Mouse (Mus musculus): ENCODE results near the gene Zcchc24. TPM values are rescaled to one million over a fixed set of nuclear protein-coding genes. Genes with fewer than 3 reads are reported as not detected.
"Not testable (repeated sequence)": the region's sequence is repeated elsewhere in the genome, so short reads cannot be mapped to it uniquely, and the experiment has no call there.

Zcchc24 gene
- 9.9 and 17.0 TPM in 2 replicates for polyA plus RNA-seq (2016; fragmentation: Nextera tagmentation; extraction: Ambion mirVana)

DNA sequence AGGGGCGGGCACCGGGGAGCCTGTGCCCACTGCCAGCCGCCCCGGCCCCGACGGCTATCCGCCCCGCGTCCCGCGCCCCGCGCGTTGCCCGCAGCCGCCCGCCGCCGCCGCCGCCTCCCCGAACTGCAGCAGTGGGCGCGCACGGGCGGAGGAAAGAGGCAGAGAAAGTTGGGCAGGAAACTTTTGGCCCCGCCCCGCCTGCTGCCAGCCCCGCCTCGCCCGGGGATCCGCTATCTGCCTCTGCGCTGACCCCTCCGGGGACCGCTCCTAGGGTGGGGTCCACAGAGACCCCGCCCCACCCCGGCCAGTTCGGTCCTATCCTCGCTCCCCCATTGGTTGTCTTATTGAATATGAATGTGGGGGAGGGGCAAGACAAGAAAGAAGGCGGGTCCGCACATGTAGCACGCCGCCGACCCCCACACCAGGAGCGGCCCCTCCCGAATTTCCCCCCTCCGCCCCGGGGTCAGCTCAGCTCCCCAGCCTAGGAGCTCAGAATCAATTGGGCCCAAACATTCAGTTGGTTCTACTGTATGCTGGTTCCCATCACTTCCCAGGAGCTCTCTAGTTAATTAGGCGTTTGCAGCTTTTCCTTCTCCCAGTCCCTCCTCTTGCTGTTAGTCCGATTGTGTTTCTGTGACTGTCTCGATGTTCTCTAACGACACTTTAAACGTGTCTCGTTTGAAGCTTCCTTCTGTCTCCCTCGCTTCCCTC is at the start of gene Zcchc24:
TSS of gene Zcchc24 (minus strand) at position 125 of the 711 bp plus-strand sequence.
- 0 out of 2 replicates have a peak, but pooled peaks cover 5% of the 10 kb centered on the region for H3K27me3 ChIP-seq (ENCODE audit: low read depth, poor library complexity, severe bottlenecking)
- H3K36me3 ChIP-seq, result no peaks in the 10 kb centered on the region
- peak within 1 kb of the TSS; percentile 76 for H3K4me3 ChIP-seq
- no peaks in the 10 kb centered on the region for H3K9me3 ChIP-seq (replicated peaks)
- peak; percentile 95 for DNase-seq (ENCODE audit: low spot score)
- WGBS, result 1% methylated on average over 46 of the region's 55 CpGs
- H3K4me1 ChIP-seq, result peaks cover 66% of the 10 kb centered on the region
- H3K27ac ChIP-seq, result peak within 1 kb of the TSS; percentile 90

DNA sequence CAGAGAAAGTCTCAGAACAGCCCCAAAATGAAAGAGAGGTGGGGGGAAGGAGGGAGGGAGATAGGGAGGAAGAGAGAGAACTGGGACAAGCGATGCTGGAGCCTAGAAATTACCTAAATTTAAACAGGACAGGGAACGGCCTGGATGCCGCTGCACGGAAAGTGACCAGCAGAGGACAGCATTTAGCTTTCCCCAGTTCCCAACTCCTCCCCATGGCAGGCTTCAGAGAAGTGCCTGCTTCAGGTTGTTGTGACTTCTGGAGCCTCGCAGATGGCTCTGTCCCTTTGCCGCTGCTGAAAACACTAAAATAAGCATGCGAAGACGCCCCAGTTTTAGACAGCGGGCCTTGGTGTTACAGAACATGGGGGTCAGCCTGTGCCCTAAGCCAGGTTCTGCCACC is 47.6 kb upstream of the Zcchc24 start:
- WGBS, result 12% methylated on average over 9 of the region's 9 CpGs
- Histone ChIP-seq H3K4me3 (no peak overlapping the region), H3K4me1 (peaks cover 5% of the 10 kb centered on the region), H3K36me3 (no peaks in the 10 kb centered on the region), H3K27ac (no peak overlapping the region), H3K27me3 (ENCODE audit: low read depth, poor library complexity, severe bottlenecking) (no peaks in the 10 kb centered on the region), H3K9me3 (replicated peaks) (no peaks in the 10 kb centered on the region)
- peak; percentile 73 for DNase-seq (ENCODE audit: low spot score)

DNA sequence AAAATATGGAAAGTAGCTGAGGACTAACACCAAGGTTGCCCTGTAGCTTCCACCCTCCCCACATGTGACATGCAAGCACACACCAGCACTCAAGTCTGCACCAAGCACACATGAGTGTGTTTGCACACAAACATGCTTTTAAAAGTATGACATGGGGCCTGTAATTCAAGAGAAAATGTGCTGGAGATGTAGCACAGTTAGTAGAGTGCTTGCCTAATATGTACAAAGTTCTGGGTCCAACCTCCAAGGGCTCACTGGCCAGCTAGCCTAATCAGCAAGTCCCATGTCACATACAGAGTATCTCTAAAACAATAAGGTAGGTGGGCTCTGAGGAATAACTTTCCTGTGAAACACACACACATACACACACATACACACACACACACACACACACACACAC is 45.3 kb upstream of the Zcchc24 start:
- Histone ChIP-seq H3K9me3 (replicated peaks) (no peaks in the 10 kb centered on the region), H3K27ac (no peak overlapping the region), H3K4me1 (peaks cover 5% of the 10 kb centered on the region), H3K36me3 (no peaks in the 10 kb centered on the region), H3K4me3 (no peak overlapping the region), H3K27me3 (ENCODE audit: low read depth, poor library complexity, severe bottlenecking) (no peaks in the 10 kb centered on the region)
- no peak for DNase-seq (ENCODE audit: low spot score)

DNA sequence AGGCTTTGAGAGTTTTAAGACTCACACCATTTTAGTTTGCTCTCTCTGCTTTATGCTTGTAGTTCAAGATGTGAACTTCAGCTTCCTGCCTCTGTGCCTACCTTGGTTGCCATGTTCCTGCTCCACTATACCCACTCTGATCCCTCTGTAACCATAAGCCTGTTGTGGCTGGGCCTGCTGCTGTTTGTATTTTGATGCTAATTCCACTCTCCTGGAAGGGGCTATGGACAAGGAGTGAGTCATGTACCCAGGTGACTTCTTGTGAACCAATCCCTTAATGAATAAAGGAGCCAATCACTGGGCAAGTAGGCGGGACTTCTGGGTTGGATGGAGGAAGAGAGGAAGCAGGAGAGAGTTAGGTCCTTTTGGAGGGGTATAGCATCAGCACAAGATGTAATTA is 42.2 kb upstream of the Zcchc24 start:
- not testable (repeated sequence) for H3K9me3 ChIP-seq (replicated peaks); H3K27ac ChIP-seq; DNase-seq (ENCODE audit: low spot score); H3K27me3 ChIP-seq (ENCODE audit: low read depth, poor library complexity, severe bottlenecking); H3K4me1 ChIP-seq; H3K4me3 ChIP-seq; H3K36me3 ChIP-seq
- WGBS, result 61% methylated on average over 1 of the region's 1 CpGs

DNA sequence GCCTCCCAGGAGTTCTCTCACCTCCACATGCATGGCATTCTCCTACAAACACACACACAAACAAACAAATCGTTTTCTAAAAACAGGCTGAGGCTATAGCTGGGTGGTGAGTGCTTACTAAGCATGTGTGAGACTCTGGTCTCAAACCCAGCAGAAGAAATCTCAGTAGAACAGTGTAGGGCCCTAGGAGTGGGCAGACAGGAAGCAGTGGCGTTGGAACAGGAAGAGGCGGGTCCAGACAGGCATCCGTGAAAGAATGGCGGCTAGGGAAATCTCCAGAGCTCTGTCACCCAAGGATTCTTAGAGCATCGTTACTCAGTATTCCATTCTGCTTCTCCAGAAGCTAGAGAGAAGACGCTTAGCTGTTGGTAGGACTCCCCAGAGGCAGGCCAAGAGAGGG is 37.7 kb upstream of the Zcchc24 start:
- 93% methylated on average over 7 of the region's 7 CpGs for WGBS
- H3K4me1 ChIP-seq, result peaks cover 19% of the 10 kb centered on the region
- H3K9me3 ChIP-seq (replicated peaks), result no peaks in the 10 kb centered on the region
- DNase-seq (ENCODE audit: low spot score), result no peak
- H3K4me3 ChIP-seq, result no peak overlapping the region
- H3K27me3 ChIP-seq (ENCODE audit: low read depth, poor library complexity, severe bottlenecking), result no peaks in the 10 kb centered on the region
- no peaks in the 10 kb centered on the region for H3K36me3 ChIP-seq
- no peak overlapping the region for H3K27ac ChIP-seq

DNA sequence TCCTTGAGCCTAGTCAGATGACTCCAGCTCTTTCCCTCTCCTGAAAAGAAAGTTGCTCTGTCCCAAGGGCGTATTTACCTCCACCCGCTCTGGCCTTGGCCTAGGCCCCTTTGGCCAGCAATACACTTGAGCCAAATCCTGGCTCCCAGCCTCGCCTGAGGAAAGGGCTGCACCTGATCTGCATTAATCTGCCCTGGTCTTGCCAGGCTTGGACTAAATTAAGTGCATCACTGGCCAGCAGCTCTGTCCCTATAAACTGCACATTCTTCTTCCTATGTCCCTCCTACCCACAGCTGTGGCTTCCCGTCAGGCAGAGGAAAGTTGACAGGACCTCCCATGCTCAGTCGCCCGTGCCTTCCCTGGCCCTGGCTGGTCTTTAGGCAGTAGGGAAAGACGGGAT is 37.0 kb upstream of the Zcchc24 start:
- H3K9me3 ChIP-seq (replicated peaks), result no peaks in the 10 kb centered on the region
- H3K27ac ChIP-seq, result peak overlapping the region; percentile 16; the same call in 1 of the 2 replicates
- DNase-seq (ENCODE audit: low spot score), result no peak
- peaks cover 19% of the 10 kb centered on the region for H3K4me1 ChIP-seq
- H3K4me3 ChIP-seq, result no peak overlapping the region
- no peaks in the 10 kb centered on the region for H3K27me3 ChIP-seq (ENCODE audit: low read depth, poor library complexity, severe bottlenecking)
- H3K36me3 ChIP-seq, result no peaks in the 10 kb centered on the region
- 61% methylated on average over 7 of the region's 7 CpGs for WGBS

DNA sequence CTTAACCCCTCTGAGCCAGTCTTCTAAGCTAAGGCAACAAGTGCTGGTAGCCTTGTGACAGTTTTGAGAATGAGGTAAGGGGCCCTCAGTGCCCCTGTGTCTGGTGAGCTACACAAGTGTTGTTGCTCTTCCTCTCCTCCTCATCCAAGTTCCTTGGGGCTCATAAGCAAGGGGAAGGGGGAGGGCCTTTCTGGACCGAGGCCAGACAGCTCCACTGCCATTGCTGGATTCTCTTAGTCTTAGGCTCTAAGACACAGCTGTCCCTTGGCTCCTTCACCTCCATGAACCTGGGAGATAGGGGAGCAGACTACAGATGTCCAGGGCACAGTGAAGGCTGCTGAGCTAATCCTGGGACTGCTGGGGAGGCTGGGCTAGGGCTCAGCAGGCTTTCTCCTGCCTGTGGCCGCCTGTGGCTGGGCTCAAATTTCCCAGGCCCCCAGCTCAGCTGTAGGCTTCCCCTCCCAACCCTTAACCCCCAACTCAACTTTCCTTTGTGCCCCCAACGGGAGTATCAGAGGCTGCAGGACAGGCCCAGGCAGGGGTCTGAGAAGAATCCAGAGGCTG is 34.5 kb upstream of the Zcchc24 start:
- H3K27ac ChIP-seq, result peak overlapping the region; percentile 63

DNA sequence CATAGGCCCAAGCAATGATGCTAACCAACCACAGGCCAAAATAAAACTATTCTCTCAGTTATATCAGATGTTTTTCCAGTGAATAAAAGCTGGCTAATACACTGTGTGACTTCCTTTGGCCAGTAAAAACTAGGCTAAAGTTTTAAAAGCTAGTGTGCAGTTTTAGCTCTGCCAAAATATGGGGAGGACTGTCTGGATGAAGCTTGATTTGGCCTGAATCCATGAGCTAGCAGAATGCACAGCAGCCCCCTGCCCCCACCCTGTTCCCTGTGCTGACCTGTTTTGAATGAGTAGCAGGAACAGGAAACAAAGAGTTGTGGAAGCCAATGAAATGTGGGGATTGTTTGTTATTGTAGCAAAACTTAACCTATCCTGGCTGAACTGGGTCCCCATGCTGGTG is 33.7 kb upstream of the Zcchc24 start:
- Histone ChIP-seq H3K27me3 (ENCODE audit: low read depth, poor library complexity, severe bottlenecking) (peaks cover 9% of the 10 kb centered on the region), H3K4me3 (no peak overlapping the region), H3K4me1 (peaks cover 26% of the 10 kb centered on the region), H3K9me3 (replicated peaks) (no peaks in the 10 kb centered on the region), H3K27ac (no peak overlapping the region), H3K36me3 (no peaks in the 10 kb centered on the region)
- no peak for DNase-seq (ENCODE audit: low spot score)

More for the DNA sequence above, 34.5 kb upstream of the Zcchc24 start:
- no peak for DNase-seq (ENCODE audit: low spot score)
- Histone ChIP-seq H3K4me3 (no peak overlapping the region), H3K36me3 (no peaks in the 10 kb centered on the region), H3K4me1 (peaks cover 26% of the 10 kb centered on the region), H3K27me3 (ENCODE audit: low read depth, poor library complexity, severe bottlenecking) (peaks cover 9% of the 10 kb centered on the region), H3K9me3 (replicated peaks) (no peaks in the 10 kb centered on the region)
- 36% methylated on average over 3 of the region's 3 CpGs for WGBS

DNA sequence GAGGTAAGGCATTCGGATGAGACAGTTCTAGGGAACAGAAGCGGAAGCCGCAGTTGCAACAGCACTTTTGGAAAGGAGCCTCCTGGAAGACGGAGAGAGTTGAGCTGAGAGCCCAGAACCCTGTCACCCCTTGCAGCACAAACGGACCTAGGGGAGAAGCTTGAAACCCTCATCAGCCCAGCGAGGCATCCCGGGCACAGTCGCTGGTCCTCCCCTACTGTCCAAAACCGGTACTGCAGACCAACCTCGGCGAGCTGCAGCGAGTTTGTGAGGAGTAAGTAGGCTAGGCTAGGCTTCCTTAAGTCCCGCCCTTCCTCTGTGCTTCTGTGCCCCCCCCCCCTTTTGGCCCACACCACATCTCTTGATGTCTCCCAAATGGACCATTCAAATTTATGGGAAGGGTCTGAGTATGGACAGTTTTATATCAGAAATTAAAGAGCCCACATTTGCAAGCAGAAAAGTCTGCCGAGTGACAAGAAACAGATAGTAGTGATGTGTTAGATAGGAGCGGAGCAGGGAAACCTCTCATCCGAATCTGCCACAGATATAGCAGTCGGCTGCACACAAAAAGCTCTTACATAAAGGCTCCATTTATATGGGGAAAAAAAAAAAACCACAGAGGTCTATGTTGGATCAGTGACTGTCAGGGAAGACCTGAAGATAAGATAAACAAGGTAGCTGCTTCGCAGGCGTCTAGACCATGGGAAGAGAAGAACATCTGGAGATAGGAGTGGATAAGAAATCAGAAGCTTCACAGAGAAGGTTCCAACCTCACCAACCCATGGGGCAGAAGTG is 31.5 kb upstream of the Zcchc24 start:
- Histone ChIP-seq H3K27ac (no peak overlapping the region), H3K27me3 (ENCODE audit: low read depth, poor library complexity, severe bottlenecking) (peaks cover 9% of the 10 kb centered on the region), H3K9me3 (replicated peaks) (no peaks in the 10 kb centered on the region), H3K36me3 (no peaks in the 10 kb centered on the region), H3K4me3 (no peak overlapping the region), H3K4me1 (peaks cover 34% of the 10 kb centered on the region)
- peak; percentile 92 for DNase-seq (ENCODE audit: low spot score)
- WGBS, result 25% methylated on average over 19 of the region's 19 CpGs

DNA sequence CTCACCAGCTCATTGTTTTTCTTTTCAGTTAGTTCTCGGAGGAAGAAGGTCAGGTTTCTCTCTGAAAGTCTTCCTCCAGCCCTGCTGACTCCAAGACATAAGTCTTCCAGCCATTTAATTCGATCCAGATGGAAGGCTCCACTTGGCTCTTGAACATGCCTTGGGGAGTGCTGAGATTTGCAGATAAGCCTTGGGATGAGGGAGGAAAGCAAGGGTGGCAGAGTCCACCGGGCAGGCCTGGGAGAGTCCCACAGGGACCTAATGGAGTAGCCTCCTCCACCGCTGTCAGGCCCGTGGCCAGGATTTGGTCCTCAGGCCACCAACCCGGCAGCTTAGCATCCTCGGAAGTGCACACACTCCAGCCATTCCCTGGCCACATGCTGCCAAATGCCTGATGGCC is 27.8 kb upstream of the Zcchc24 start:
- H3K27me3 ChIP-seq (ENCODE audit: low read depth, poor library complexity, severe bottlenecking), result peaks cover 9% of the 10 kb centered on the region
- peak; percentile 47 for DNase-seq (ENCODE audit: low spot score)
- H3K4me1 ChIP-seq, result peaks cover 27% of the 10 kb centered on the region
- 45% methylated on average over 7 of the region's 7 CpGs for WGBS
- H3K36me3 ChIP-seq, result no peaks in the 10 kb centered on the region
- H3K27ac ChIP-seq, result peak overlapping the region; percentile 79
- peak overlapping the region; percentile 24 for H3K4me3 ChIP-seq
- H3K9me3 ChIP-seq (replicated peaks), result no peaks in the 10 kb centered on the region

DNA sequence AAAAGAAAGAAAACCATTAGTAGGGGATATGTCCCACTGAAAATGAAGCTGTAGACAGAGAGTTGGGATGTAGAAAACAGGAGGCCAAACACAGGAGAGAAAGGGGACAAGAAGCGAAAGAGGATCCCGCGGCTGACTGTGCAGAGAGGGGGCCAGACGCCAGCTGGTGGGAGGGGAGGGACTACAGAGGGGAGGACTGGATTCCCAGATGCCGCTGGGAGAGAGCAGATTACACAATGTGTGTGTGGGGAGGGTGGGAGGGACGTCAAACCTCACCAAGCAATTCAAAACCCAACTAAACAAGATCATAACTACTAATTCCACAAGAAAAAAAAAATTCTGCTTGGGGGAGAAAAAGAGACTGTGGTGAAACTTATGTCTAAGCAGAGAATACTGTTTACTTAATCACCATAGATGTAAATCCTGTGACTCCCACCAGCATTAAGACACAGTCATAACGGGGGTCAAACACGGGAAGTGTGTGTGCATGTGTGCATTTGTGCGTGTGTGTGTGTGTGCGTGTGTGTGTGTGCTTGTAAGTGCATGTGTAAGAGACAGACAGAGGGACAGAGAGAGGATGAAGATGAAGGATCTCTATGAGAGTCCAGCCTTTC is 26.8 kb upstream of the Zcchc24 start:
- no peak overlapping the region for H3K4me3 ChIP-seq
- H3K4me1 ChIP-seq, result peaks cover 27% of the 10 kb centered on the region
- no peaks in the 10 kb centered on the region for H3K9me3 ChIP-seq (replicated peaks)
- 36% methylated on average over 10 of the region's 10 CpGs for WGBS
- H3K27me3 ChIP-seq (ENCODE audit: low read depth, poor library complexity, severe bottlenecking), result peaks cover 9% of the 10 kb centered on the region
- H3K36me3 ChIP-seq, result no peaks in the 10 kb centered on the region
- H3K27ac ChIP-seq, result peak overlapping the region; percentile 79
- peak; percentile 61 for DNase-seq (ENCODE audit: low spot score)

DNA sequence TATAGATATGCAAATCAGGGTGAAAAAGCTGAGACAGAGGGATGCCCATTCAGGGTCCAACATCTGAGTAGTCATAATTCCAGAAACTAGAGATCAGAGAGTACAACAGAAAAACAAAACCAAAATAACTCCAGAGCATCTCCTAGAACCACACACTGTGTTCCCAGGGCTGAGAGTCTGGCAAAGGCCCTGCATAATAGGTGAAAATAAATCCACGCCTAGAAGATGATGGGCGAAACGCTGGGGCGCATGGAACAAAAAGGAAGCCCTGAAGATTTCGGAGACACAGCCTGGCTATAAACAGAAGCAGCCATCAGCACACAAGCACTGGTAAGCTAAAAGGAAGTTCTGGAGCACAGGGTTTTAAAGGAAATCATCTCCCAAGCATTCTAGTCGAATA is 26.2 kb upstream of the Zcchc24 start:
- WGBS, result 82% methylated on average over 6 of the region's 6 CpGs

DNA sequence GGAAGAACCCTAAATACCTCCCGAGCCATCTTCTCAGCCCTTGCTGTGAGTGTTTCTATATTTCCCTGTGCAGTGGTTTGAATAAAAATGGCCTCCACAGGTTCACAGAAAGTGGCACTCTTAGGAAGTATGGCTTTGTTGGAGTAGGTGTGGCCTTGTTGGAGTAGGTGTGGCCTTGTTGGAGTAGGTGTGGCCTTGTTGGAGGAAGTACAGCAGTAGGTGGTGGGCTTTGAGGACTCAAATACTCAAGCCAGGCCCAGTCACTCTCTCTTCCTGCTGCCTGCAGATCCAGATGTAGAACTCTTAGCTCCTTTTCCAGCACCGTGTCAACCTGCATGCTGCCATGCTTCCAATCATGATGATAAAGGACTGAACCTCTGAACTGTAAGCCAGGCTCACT is 25.5 kb upstream of the Zcchc24 start:
- WGBS, result 94% methylated on average over 2 of the region's 2 CpGs
- Histone ChIP-seq H3K9me3 (replicated peaks) (no peaks in the 10 kb centered on the region), H3K4me3 (no peak overlapping the region), H3K27ac (no peak overlapping the region), H3K36me3 (no peaks in the 10 kb centered on the region), H3K4me1 (peaks cover 21% of the 10 kb centered on the region), H3K27me3 (ENCODE audit: low read depth, poor library complexity, severe bottlenecking) (peaks cover 2% of the 10 kb centered on the region)
- DNase-seq (ENCODE audit: low spot score), result no peak

More for the DNA sequence above, 26.2 kb upstream of the Zcchc24 start:
- no peaks in the 10 kb centered on the region for H3K9me3 ChIP-seq (replicated peaks)
- H3K4me1 ChIP-seq, result peaks cover 24% of the 10 kb centered on the region
- H3K36me3 ChIP-seq, result no peaks in the 10 kb centered on the region
- DNase-seq (ENCODE audit: low spot score), result no peak
- H3K4me3 ChIP-seq, result no peak overlapping the region
- H3K27ac ChIP-seq, result peak overlapping the region; percentile 61; the same call in 1 of the 2 replicates
- H3K27me3 ChIP-seq (ENCODE audit: low read depth, poor library complexity, severe bottlenecking), result peaks cover 9% of the 10 kb centered on the region
